Mouse (Mus musculus): ENCODE measurements around the gene Slc5a4a.

Slc5a4a gene

GRCm38 (mm10) chr10:76147278-76147677 lies at the start of gene Slc5a4a:
Gene Slc5a4a, plus strand, starts transcription at chr10:76147451.
- no peak for DNase-seq (ENCODE audit: low read depth, low spot score)

- DNase-seq (ENCODE audit: low read depth, low spot score) = no peak
These were observed 36.4 kb upstream of the Slc5a4a start, which contains the start of gene Slc5a4b for GRCm38 (mm10) chr10:76110861-76111260. Gene Slc5a4b, minus strand, starts transcription at chr10:76110961.

GRCm38 (mm10) chr10:76117966-76118365 lies 29.3 kb upstream of the Slc5a4a start:
- peak; percentile 19 for DNase-seq (ENCODE audit: low read depth, low spot score)

DNA sequence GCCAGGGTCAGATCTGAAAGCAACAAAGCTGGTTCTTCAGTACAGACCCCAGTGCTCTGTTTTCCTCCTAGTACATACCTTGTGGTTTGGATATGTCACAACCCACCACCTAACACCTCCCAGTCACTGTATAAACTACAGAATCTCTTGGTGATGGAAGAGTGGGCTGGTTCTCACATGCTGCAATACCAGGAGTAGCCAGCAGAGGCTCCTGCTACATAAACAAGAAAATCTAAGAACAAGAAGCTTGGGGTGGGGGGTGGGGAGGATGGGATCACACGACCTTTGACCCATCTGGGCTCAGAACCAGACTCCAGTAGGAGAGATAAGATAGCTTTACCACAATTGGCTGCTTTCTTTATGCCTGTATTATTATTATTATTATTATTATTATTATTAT lies 28.5 kb upstream of the Slc5a4a start:
- DNase-seq (ENCODE audit: low read depth, low spot score) = peak; percentile 14

- DNase-seq (ENCODE audit: low read depth, low spot score) = no peak
These were observed 27.0 kb upstream of the Slc5a4a start for GRCm38 (mm10) chr10:76120124-76120711.

- no peak for DNase-seq (ENCODE audit: low read depth, low spot score)
These were observed 25.8 kb upstream of the Slc5a4a start for GRCm38 (mm10) chr10:76121495-76121894.

- DNase-seq (ENCODE audit: low read depth, low spot score) = no peak
These were observed 14.7 kb upstream of the Slc5a4a start for GRCm38 (mm10) chr10:76132506-76132905.

- DNase-seq (ENCODE audit: low read depth, low spot score) = no peak
These were observed 10.9 kb upstream of the Slc5a4a start for GRCm38 (mm10) chr10:76136318-76136717.

DNA sequence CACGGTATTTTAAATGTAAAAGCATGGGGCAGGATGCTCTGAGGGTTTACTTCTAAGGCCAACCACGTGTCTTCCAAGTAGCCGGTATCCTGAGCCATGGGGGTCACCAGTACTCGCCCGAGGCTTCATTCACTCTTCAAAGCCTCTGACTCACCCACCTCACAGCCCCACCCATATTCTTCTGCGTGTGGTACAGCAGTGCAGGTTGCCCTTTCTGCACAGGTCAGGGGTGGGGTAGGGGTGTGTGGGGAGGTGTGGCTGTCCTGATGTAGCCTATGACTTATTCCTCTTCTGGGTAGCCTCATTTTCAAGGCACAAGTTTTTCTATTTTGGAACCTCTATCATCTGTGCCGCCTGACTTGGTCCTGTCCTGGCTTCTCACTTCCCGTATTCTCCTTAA lies 405 bp upstream of the Slc5a4a start:
- no peak for DNase-seq (ENCODE audit: low read depth, low spot score)

GRCm38 (mm10) chr10:76155911-76156310 lies 8.7 kb downstream of the Slc5a4a start:
- no peak for DNase-seq (ENCODE audit: low read depth, low spot score)

DNA sequence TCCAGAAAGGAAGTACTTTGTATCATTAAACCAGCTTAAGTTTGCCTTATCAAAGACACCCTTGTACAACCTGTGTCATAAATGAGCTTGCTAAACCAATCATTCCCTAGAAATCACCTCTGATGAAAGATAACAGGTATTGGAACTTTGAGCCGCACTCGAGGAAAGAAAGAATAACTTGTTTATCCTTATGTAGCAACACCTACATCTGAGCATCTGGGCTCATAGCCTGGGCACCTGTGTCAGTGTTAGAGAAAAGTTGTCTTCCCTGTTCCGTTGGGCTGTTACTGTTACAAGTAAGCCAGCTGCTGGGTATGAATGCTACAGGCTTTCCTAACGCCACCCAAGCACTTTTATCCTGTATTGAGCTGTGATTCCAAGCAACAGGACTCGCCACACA lies 10.3 kb downstream of the Slc5a4a start:
- no peak for DNase-seq (ENCODE audit: low read depth, low spot score)

- DNase-seq (ENCODE audit: low read depth, low spot score) = no peak
These were observed 10.8 kb downstream of the Slc5a4a start for GRCm38 (mm10) chr10:76158009-76158408.

- DNase-seq (ENCODE audit: low read depth, low spot score) = no peak
These were observed 27.6 kb downstream of the Slc5a4a start for GRCm38 (mm10) chr10:76174899-76175298.

DNA sequence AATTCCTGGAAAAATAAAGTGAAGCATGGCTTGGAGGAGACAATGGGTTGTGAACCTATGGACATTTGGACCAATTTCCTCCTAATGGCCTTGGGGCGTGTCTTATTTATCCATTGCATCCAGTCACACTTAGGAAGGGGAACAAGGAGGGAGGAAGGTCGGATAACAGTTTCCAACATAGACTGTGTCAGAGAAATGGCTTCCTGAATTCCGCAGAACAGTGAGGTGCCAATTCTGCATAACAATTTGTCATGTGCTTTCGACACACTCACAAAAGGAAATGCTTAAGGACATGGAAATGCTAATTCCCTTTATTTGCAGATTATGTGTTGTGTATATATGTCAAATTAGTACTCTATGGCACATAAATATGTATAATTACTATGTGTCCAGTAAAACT lies 38.0 kb downstream of the Slc5a4a start:
- no peak for DNase-seq (ENCODE audit: low read depth, low spot score)

GRCm38 (mm10) chr10:76188010-76188409 lies 40.8 kb downstream of the Slc5a4a start:
- DNase-seq (ENCODE audit: low read depth, low spot score) = no peak

DNA sequence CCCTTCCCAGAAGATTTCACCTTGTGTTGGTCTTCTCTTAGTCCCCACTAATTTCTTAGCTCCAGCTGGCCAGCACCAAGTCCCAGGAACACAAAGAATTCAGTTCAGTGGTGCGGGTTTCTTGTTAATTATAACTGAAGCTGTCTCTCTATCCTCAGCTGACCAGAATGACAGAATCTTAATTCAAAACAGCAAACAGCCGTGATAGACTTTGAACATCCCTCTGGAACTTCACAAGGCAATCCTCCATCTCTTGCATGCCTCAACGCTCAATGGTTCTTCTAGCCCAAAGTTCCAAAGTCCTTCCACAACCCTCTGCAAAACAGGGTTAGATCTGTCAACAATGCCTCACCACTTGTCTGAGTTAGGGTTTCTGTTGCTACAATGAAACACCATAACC lies 54.2 kb downstream of the Slc5a4a start:
- DNase-seq (ENCODE audit: low read depth, low spot score) = no peak

GRCm38 (mm10) chr10:76201978-76202377 lies 54.7 kb downstream of the Slc5a4a start:
- peak; percentile 56 for DNase-seq (ENCODE audit: low read depth, low spot score)

- peak; percentile 16 for DNase-seq (ENCODE audit: low read depth, low spot score)
These were observed 56.6 kb downstream of the Slc5a4a start for GRCm38 (mm10) chr10:76203798-76204283.

- DNase-seq (ENCODE audit: low read depth, low spot score) = no peak
These were observed 60.1 kb downstream of the Slc5a4a start for GRCm38 (mm10) chr10:76207262-76207796.

DNA sequence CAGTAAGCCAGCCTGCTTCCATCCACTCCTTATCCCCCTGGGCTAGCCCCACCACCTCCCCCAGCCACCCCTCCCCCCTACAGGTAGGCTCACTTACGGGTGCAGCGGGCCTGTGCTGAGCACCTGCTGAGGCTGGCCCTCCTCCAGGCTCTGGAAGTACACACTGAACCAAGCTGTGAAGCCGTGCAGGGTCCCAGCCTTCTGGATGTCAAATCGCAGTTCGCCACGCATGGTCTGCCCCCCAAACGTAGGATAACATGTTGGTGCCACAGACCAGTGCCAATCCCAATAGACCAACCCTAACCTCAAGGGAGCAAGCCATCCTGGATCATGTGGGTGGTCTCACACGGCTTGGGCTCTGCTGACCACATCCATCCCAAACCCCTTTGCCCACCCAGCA lies 62.0 kb downstream of the Slc5a4a start:
- no peak for DNase-seq (ENCODE audit: low read depth, low spot score)

DNA sequence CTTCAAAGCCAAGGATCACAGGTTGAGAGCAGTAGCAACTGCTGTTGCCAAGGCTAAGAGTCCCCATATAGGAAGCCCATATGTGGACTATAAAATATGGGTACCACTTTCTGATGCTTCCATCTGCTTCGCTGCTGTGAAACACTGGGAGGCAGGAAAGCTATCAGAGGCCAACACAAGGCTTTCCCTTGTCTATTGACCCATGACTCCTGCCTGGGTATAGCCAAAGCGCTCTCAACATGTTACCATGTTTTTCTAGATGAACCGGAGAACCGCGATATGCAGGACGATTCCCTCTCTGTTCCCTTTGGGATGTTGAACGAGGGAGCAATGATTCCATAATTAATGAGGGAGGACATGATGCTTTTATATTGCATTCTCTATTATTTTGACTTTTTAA lies 63.6 kb downstream of the Slc5a4a start:
- no peak for DNase-seq (ENCODE audit: low read depth, low spot score)

DNA sequence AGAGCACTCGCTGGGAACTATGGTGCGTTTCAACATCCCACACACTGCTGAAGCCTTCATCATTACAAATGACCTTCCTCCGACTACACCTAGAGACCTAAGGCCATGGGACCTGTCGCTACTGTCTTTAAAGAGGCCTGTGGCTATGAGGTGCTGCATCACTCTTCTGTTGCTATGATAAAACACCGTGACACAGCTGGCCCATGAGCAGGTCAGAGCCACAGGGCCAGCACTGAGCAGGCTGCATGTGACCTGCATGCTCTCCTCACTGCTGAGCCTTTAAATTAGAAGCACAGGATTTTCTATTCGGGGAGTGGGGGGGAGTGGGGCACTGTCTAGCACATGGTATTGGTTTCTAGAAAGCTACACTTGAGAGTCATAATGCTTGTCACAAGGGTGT lies 64.9 kb downstream of the Slc5a4a start:
- no peak for DNase-seq (ENCODE audit: low read depth, low spot score)

GRCm38 (mm10) chr10:76214161-76214560 lies 66.9 kb downstream of the Slc5a4a start:
- no peak for DNase-seq (ENCODE audit: low read depth, low spot score)

GRCm38 (mm10) chr10:76217056-76217455 lies 69.8 kb downstream of the Slc5a4a start:
- no peak for DNase-seq (ENCODE audit: low read depth, low spot score)
